Mouse (Mus musculus): ENCODE results near the gene Stam2. TPM values are rescaled to one million over a fixed set of nuclear protein-coding genes. Genes with fewer than 3 reads are reported as not detected.
A peak's percentile ranks its signal among the peaks of the same experiment; 100 is the strongest.

Stam2 gene
- polyA plus RNA-seq, 1 experiment from 2014 or later, result 48.8 TPM

- no peak overlapping the region for H3K27ac ChIP-seq
- H3K27me3 ChIP-seq, result no peaks in the 10 kb centered on the region
- no peak overlapping the region for H3K9ac ChIP-seq
- no peaks in the 10 kb centered on the region for H3K9me3 ChIP-seq (replicated peaks)
- 25% methylated on average over 3 of the region's 3 CpGs for WGBS
- no peaks in the 10 kb centered on the region for H3K4me1 ChIP-seq
- H3K4me2 ChIP-seq (replicated peaks), result no peak overlapping the region
- ATAC-seq (ENCODE audit: low FRiP score), result no peak
- H3K4me3 ChIP-seq, result no peak overlapping the region
- H3K36me3 ChIP-seq, result no peaks in the 10 kb centered on the region
These were observed 14.6 kb upstream of the Stam2 start for GRCm38 (mm10) chr2:52756691-52757090.

- Histone ChIP-seq H3K4me1 (no peaks in the 10 kb centered on the region), H3K9ac (no peak overlapping the region), H3K4me2 (replicated peaks) (no peak overlapping the region), H3K4me3 (no peak overlapping the region), H3K9me3 (replicated peaks) (no peaks in the 10 kb centered on the region), H3K27ac (no peak overlapping the region), H3K36me3 (no peaks in the 10 kb centered on the region), H3K27me3 (no peaks in the 10 kb centered on the region)
- peak; percentile 63 for ATAC-seq (ENCODE audit: low FRiP score)
- WGBS, result 36% methylated on average over 3 of the region's 3 CpGs
These were observed 11.7 kb upstream of the Stam2 start for GRCm38 (mm10) chr2:52753573-52754317.

DNA sequence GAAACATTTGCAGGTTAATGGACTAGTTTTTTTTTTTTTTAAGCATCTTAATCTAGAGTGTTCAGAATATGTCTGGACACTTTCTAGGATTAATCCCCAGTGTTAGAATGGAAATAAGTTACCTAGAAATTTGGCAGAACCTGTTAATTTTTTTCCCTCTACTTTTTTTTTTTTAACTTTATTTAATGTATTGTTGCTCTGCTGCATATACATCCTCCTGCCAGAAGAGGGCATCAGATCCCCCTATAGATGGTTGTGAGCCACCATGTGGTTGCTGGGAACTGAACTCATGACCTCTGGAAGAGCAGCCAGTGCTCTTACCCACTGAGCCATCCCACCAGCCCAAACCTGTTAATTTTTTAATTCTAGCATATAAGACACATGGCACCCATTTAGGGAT, 2.0 kb upstream of the Stam2 start:
- ATAC-seq (ENCODE audit: low FRiP score), result no peak

GRCm38 (mm10) chr2:52741681-52742255, 313 bp downstream of the Stam2 start:
- peak overlapping the region; percentile 83 for H3K9ac ChIP-seq
- WGBS, result under 1% methylated on average over 54 of the region's 54 CpGs
- H3K9me3 ChIP-seq (replicated peaks), result no peaks in the 10 kb centered on the region
- H3K4me3 ChIP-seq, result peak overlapping the region; percentile 88
- H3K36me3 ChIP-seq, result no peaks in the 10 kb centered on the region
- peak overlapping the region; percentile 65 for H3K4me2 ChIP-seq (replicated peaks)
- peak overlapping the region; percentile 96 for H3K27ac ChIP-seq
- peak; percentile 95 for ATAC-seq (ENCODE audit: low FRiP score)
- peaks cover 8% of the 10 kb centered on the region for H3K4me1 ChIP-seq
- H3K27me3 ChIP-seq, result no peaks in the 10 kb centered on the region

More for the DNA sequence above, 2.0 kb upstream of the Stam2 start:
- Histone ChIP-seq H3K9ac (no peak overlapping the region), H3K9me3 (replicated peaks) (no peaks in the 10 kb centered on the region; the same call in 1 of the 2 replicates), H3K36me3 (no peaks in the 10 kb centered on the region), H3K27ac (no peak overlapping the region), H3K4me3 (no peak overlapping the region), H3K27me3 (no peaks in the 10 kb centered on the region), H3K4me2 (replicated peaks) (no peak overlapping the region), H3K4me1 (peaks cover 8% of the 10 kb centered on the region)

DNA sequence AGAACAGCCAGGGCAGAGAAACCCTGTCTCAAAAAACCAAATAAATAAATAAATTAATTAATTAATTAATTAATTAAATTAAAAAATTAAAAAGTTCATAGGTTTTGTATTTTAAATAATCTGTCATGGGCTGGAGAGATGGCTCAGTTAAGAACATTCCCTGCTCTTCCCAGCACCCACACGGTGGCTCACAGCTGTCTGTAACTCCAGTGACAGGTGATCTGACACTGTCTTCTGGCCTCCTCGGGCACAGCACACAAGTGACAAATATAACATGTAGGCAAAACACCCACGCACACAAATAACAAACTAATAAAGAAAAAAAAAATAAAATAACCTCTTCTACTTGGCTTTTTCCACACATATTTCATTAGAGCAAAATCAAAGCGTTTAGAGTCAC, 1.5 kb downstream of the Stam2 start:
- Histone ChIP-seq H3K27ac (no peak overlapping the region), H3K36me3 (no peaks in the 10 kb centered on the region), H3K4me2 (replicated peaks) (peak overlapping the region; percentile 65; the same call in 1 of the 2 replicates), H3K4me1 (peaks cover 8% of the 10 kb centered on the region), H3K9ac (no peak overlapping the region), H3K4me3 (no peak overlapping the region), H3K27me3 (no peaks in the 10 kb centered on the region), H3K9me3 (replicated peaks) (no peaks in the 10 kb centered on the region)
- ATAC-seq (ENCODE audit: low FRiP score), result no peak
- WGBS, result 77% methylated on average over 4 of the region's 4 CpGs

DNA sequence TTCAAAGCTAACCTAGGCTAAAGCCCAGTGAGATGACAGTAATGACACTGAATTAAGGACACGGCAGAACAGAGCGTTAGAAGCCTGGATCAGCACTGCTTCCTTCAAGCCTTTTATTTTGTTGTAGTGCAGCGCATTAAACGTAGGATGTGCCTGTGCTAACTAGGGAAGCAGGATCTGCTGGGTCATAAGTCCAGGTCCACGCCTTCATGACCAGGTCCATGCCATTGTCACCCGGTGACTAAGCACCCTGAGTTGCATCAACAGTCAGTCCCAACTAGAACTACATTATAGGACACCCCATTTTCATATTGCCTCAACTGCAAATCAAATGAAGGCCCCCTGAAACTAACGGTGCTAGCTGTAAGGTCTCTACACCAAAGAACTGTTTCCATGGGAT, 7.6 kb downstream of the Stam2 start:
- no peak overlapping the region for H3K4me2 ChIP-seq (replicated peaks)
- H3K4me1 ChIP-seq, result no peaks in the 10 kb centered on the region
- no peak overlapping the region for H3K9ac ChIP-seq
- ATAC-seq (ENCODE audit: low FRiP score), result no peak
- no peaks in the 10 kb centered on the region for H3K9me3 ChIP-seq (replicated peaks)
- no peak overlapping the region for H3K27ac ChIP-seq
- H3K27me3 ChIP-seq, result no peaks in the 10 kb centered on the region
- 95% methylated on average over 7 of the region's 7 CpGs for WGBS
- no peak overlapping the region for H3K4me3 ChIP-seq
- no peaks in the 10 kb centered on the region for H3K36me3 ChIP-seq

GRCm38 (mm10) chr2:52733659-52734058, 8.4 kb downstream of the Stam2 start:
- H3K27ac ChIP-seq, result no peak overlapping the region
- no peaks in the 10 kb centered on the region for H3K27me3 ChIP-seq
- H3K36me3 ChIP-seq, result no peaks in the 10 kb centered on the region
- no peak overlapping the region for H3K9ac ChIP-seq
- no peak overlapping the region for H3K4me3 ChIP-seq
- WGBS, result 98% methylated on average over 7 of the region's 7 CpGs
- H3K4me1 ChIP-seq, result no peaks in the 10 kb centered on the region
- H3K9me3 ChIP-seq (replicated peaks), result no peaks in the 10 kb centered on the region
- ATAC-seq (ENCODE audit: low FRiP score), result no peak
- H3K4me2 ChIP-seq (replicated peaks), result no peak overlapping the region

DNA sequence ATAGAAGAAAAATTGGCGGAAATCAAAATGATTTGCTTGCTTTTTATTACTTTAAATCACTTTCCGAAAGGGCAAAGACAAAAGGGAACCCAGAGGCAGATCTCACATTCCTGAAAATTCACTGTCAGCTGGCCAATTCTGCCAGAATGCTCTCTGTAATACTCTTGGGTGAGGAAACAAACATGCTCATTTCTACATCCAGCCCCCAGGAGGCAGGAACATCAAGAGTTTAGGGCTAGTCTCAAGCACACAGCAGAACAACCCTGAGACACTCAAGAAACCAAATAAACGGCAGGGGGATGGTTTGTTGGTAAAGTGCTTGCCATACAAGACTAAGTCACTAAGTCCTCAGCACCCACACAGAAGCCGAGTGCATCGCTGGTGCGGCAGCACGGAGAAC, 9.5 kb downstream of the Stam2 start:
- ATAC-seq (ENCODE audit: low FRiP score), result no peak
- Histone ChIP-seq H3K36me3 (no peaks in the 10 kb centered on the region), H3K4me1 (no peaks in the 10 kb centered on the region), H3K9me3 (replicated peaks) (no peaks in the 10 kb centered on the region), H3K4me2 (replicated peaks) (no peak overlapping the region), H3K27ac (no peak overlapping the region), H3K27me3 (no peaks in the 10 kb centered on the region), H3K9ac (no peak overlapping the region), H3K4me3 (no peak overlapping the region)
- 93% methylated on average over 7 of the region's 7 CpGs for WGBS

DNA sequence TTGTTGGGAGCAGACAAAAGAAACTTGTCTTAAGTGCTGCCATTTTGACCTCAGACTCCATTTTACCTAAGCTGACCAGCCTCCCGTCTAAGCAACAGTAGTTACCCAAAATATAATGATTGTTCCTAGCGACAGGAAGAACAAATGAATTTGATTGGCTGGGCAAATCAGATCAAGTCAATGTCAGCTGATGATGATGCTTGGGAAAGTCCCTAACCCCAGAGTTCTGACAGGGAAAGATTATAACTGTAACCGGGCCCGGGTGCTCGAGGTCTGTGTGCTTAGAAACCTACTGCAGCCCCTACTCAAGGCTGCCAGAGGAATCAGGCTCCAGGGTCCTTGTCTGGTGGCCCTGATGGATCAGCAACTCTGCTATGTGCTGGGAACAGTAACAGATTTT, 10.1 kb downstream of the Stam2 start:
- no peak overlapping the region for H3K4me2 ChIP-seq (replicated peaks)
- WGBS, result 73% methylated on average over 5 of the region's 5 CpGs
- no peaks in the 10 kb centered on the region for H3K4me1 ChIP-seq
- no peak overlapping the region for H3K27ac ChIP-seq
- no peak for ATAC-seq (ENCODE audit: low FRiP score)
- H3K9me3 ChIP-seq (replicated peaks), result no peaks in the 10 kb centered on the region
- H3K36me3 ChIP-seq, result no peaks in the 10 kb centered on the region
- no peak overlapping the region for H3K4me3 ChIP-seq
- no peaks in the 10 kb centered on the region for H3K27me3 ChIP-seq
- no peak overlapping the region for H3K9ac ChIP-seq

DNA sequence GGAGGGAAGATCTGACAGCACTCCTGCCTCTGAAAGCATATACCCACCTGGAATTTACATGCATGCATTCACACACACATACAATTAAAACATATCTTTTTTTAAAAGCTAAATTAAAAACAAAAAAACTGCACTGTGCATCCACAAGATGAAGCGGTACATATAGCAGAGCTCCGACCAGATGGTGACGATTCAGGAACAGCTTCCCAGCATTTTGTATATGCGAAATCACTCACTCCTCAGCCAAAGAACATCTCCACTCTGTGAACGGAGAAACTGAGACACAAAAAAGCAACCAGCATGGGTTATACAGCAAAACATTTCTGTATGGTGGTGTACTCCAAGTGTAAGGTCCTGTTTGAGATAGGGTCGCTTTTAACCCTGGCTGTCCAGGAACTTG, 11.2 kb downstream of the Stam2 start:
- H3K9ac ChIP-seq, result no peak overlapping the region
- no peak overlapping the region for H3K4me3 ChIP-seq
- H3K4me2 ChIP-seq (replicated peaks), result no peak overlapping the region
- H3K27ac ChIP-seq, result no peak overlapping the region
- H3K36me3 ChIP-seq, result no peaks in the 10 kb centered on the region
- no peaks in the 10 kb centered on the region for H3K4me1 ChIP-seq
- no peaks in the 10 kb centered on the region for H3K27me3 ChIP-seq
- no peaks in the 10 kb centered on the region for H3K9me3 ChIP-seq (replicated peaks)
- 95% methylated on average over 6 of the region's 6 CpGs for WGBS
- ATAC-seq (ENCODE audit: low FRiP score), result no peak

DNA sequence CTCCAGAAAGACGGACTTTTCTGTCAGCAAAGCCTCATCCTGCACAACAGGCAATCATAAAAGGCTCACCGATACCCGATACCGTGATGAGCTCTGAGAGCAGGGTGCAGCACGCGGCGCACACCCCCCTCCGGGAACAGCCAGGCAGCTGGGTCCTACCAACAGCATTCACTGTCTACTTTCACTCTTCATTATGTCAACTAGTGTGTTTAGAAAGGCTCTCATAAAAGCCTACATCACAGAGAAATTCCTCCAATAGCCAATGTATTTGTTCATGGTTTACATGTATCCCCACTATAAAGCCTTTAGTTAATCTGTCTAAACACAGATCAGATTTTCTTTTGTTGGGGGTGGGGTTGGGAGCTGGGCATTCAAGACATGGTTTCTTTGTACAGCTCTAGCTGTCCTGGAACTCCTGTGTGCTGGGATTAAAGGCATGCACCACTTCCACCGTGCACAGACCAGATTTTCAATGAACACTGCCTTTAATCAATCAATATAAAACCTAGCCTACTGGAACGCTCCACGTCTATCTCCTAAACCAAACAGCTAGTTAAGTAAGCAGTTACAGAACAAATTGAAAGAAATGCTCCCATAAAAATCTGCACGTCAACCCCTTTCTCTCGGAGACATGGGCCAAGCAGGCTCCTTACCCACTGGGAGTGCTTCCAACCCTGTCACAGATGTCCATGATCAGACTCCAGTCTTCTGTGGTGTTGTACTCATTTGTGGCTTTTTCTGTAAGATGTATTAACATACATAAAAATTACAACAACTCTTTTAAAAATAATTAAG, 21.7 kb downstream of the Stam2 start:
- no peak overlapping the region for H3K9ac ChIP-seq
- no peaks in the 10 kb centered on the region for H3K9me3 ChIP-seq (replicated peaks)
- H3K27ac ChIP-seq, result 0 out of 2 replicates have a peak overlapping the region, but pooled peaks have one; percentile 18
- ATAC-seq (ENCODE audit: low FRiP score), result peak; percentile 43; the same call in 1 of the 2 replicates
- no peak overlapping the region for H3K4me3 ChIP-seq
- H3K4me1 ChIP-seq, result peaks cover 6% of the 10 kb centered on the region; the same call in 1 of the 2 replicates
- no peak overlapping the region for H3K4me2 ChIP-seq (replicated peaks)
- H3K27me3 ChIP-seq, result no peaks in the 10 kb centered on the region
- WGBS, result 53% methylated on average over 13 of the region's 13 CpGs
- H3K36me3 ChIP-seq, result no peaks in the 10 kb centered on the region

- Histone ChIP-seq H3K4me1 (peaks cover 6% of the 10 kb centered on the region; the same call in 1 of the 2 replicates), H3K4me2 (replicated peaks) (no peak overlapping the region), H3K9me3 (replicated peaks) (no peaks in the 10 kb centered on the region), H3K9ac (no peak overlapping the region), H3K27me3 (no peaks in the 10 kb centered on the region), H3K4me3 (no peak overlapping the region), H3K36me3 (peaks cover 20% of the 10 kb centered on the region), H3K27ac (no peak overlapping the region)
- no peak for ATAC-seq (ENCODE audit: low FRiP score)
- 96% methylated on average over 5 of the region's 5 CpGs for WGBS
These were observed 25.0 kb downstream of the Stam2 start for GRCm38 (mm10) chr2:52717076-52717475.

All from hindbrain, embryonic 12.5 days (tissue).